In genomic region chr10:93311576-93311975, GRCm38 (mm10) we compare ENCODE assay signal across 8 mouse cellular contexts. TPM values are rescaled to one million over a fixed set of nuclear protein-coding genes. Genes with fewer than 3 reads are reported as not detected.
DNase-seq lines count a peak whose midpoint lies in the region; ATAC-seq and TF ChIP-seq lines count a peak whose summit lies in the region.
"Had no signal": no experiment of that assay in that cellular context is flagged by ENCODE, and none has a peak within 500 bp of the region (broad histone marks: within the 10 kb centered on the region; RNA-seq: fewer than 3 reads in every experiment).

No protein-coding gene starts in this region.

- H3K9me3 ChIP-seq in lung, postnatal 0 days (ENCODE audit: low read length) = no peaks in the 10 kb centered on the region
- 0 out of 2 replicates have a peak, but pooled peaks cover 2% of the 10 kb centered on the region for H3K9me3 ChIP-seq in forebrain, embryonic 16.5 days (ENCODE audit: control insufficient read depth, low read length)
- no peaks in the 10 kb centered on the region for H3K9me3 ChIP-seq in liver, embryonic 16.5 days (replicated peaks; ENCODE audit: control insufficient read depth, low read length)

- H3K9ac ChIP-seq in lung, postnatal 0 days (replicated peaks; ENCODE audit: low read depth) = no peak overlapping the region
- no peak overlapping the region for H3K9ac ChIP-seq in forebrain, embryonic 16.5 days (replicated peaks; ENCODE audit: low read depth, low read length)
- no peak overlapping the region for H3K9ac ChIP-seq in liver, embryonic 16.5 days (ENCODE audit: low read depth, low read length)

- peak overlapping the region; percentile 97 for H3K27ac ChIP-seq in lung, postnatal 0 days (ENCODE audit: low read length)
- H3K27ac ChIP-seq in forebrain, embryonic 16.5 days (ENCODE audit: low read length) = no peak overlapping the region
- H3K27ac ChIP-seq in liver, embryonic 16.5 days (ENCODE audit: low read length) = no peak overlapping the region

- WGBS in lung, postnatal 0 days = 17% methylated on average over 4 of the region's 4 CpGs
- 5% methylated on average over 4 of the region's 4 CpGs for WGBS in forebrain, embryonic 16.5 days
- 19% methylated on average over 4 of the region's 4 CpGs for WGBS in liver, embryonic 16.5 days (ENCODE audit: insufficient replicate concordance)

- ATAC-seq in lung, postnatal 0 days = no peak
- no peak for ATAC-seq in forebrain, embryonic 16.5 days
- ATAC-seq in liver, embryonic 16.5 days (ENCODE audit: low read depth) = no peak
- no peak for ATAC-seq in activated CD4-positive, CD25-positive, alpha-beta regulatory T cell, adult 4 months

- H3K4me2 ChIP-seq in lung, postnatal 0 days (replicated peaks; ENCODE audit: low read depth, low read length) = peak overlapping the region; percentile 81
- peak overlapping the region; percentile 100 for H3K4me2 ChIP-seq in forebrain, embryonic 16.5 days (ENCODE audit: low read length)
- H3K4me2 ChIP-seq in liver, embryonic 16.5 days (ENCODE audit: low read depth, low read length) = peak overlapping the region; percentile 65; the same call in 1 of the 2 replicates

- DNase-seq in lung, postnatal 0 days (ENCODE audit: low spot score) = no peak
- no peak for DNase-seq in lung, postnatal 25 days (ENCODE audit: low spot score)
- no peak for DNase-seq in thymus, postnatal 10 days (ENCODE audit: low spot score in 2 of 2)
- DNase-seq in right cerebral cortex, postnatal 10 days (ENCODE audit: low spot score in 2 of 2) = no peak
- DNase-seq: adrenal gland, adult 8-10 months had no signal

- H3K36me3 ChIP-seq in lung, postnatal 0 days (ENCODE audit: insufficient read depth, low read length) = no peaks in the 10 kb centered on the region
- H3K36me3 ChIP-seq in forebrain, embryonic 16.5 days (ENCODE audit: control insufficient read depth, insufficient read depth) = no peaks in the 10 kb centered on the region
- H3K36me3 ChIP-seq in liver, embryonic 16.5 days (ENCODE audit: control insufficient read depth, insufficient read depth) = no peaks in the 10 kb centered on the region

- no peak for TF ChIP-seq EP300 in lung, postnatal 0 days (IDR thresholded peaks at IDR 0.05)

- peak overlapping the region; percentile 72; the same call in 1 of the 2 replicates for H3K4me3 ChIP-seq in lung, postnatal 0 days (ENCODE audit: low read depth, low read length)
- peak overlapping the region; percentile 55 for H3K4me3 ChIP-seq in forebrain, embryonic 16.5 days (replicated peaks; ENCODE audit: low read length)
- H3K4me3 ChIP-seq in liver, embryonic 16.5 days (ENCODE audit: low read depth, low read length) = no peak overlapping the region

- TF ChIP-seq CTCF in lung, postnatal 0 days (IDR thresholded peaks at IDR 0.05) = no peak

- no peaks in the 10 kb centered on the region for H3K27me3 ChIP-seq in lung, postnatal 0 days (replicated peaks; ENCODE audit: insufficient read depth, low read length)
- H3K27me3 ChIP-seq in forebrain, embryonic 16.5 days (replicated peaks; ENCODE audit: control insufficient read depth, insufficient read depth, low read length) = peaks cover 10% of the 10 kb centered on the region; the same call in 1 of the 2 replicates
- peaks cover 40% of the 10 kb centered on the region for H3K27me3 ChIP-seq in liver, embryonic 16.5 days (ENCODE audit: control insufficient read depth, insufficient read depth, low read depth, low read length)

- H3K4me1 ChIP-seq in lung, postnatal 0 days (ENCODE audit: insufficient read depth, low read depth, low read length) = no peaks in the 10 kb centered on the region
- H3K4me1 ChIP-seq in forebrain, embryonic 16.5 days (replicated peaks; ENCODE audit: control insufficient read depth, insufficient read depth, low read length) = peaks cover 20% of the 10 kb centered on the region
- no peaks in the 10 kb centered on the region; the same call in 1 of the 2 replicates for H3K4me1 ChIP-seq in liver, embryonic 16.5 days (ENCODE audit: control insufficient read depth, low read depth, low read length)

RNA-seq across cellular contexts. Expression of gene Elk3, which starts 0.6 kb away (rescaled TPM):
- 56.0 and 61.5 TPM in 2 replicates for polyA plus RNA-seq in lung, postnatal 0 days (2015; fragmentation: Nextera tagmentation; extraction: Ambion mirVana)
- polyA plus RNA-seq in forebrain, embryonic 16.5 days (2015; fragmentation: Nextera tagmentation; extraction: Ambion mirVana) = 6.6 and 9.8 TPM in 2 replicates
- polyA plus RNA-seq in liver, embryonic 16.5 days (2015; fragmentation: Nextera tagmentation; extraction: Ambion mirVana) = 4.6 and 5.1 TPM in 2 replicates
- 10 to 100 TPM; 30.4 to 37.0 TPM for polyA plus RNA-seq in activated CD4-positive, CD25-positive, alpha-beta regulatory T cell, adult 4 months (2017; shearing (Covaris generic))
